Mouse (Mus musculus) small intestine, adult 2 months (tissue): ENCODE data around the gene Kncn.

Source experiments
- CTCF ChIP-seq: fragments of 200-500 bp; IDR thresholded peaks from 2 replicates; pipeline ENCODE4 v1.5.1; 2012; ENCODE audit warnings: low read depth, mild to moderate bottlenecking, control low read depth, inconsistent platforms, low read length, moderate library complexity, mixed read lengths; ENCODE audit not compliant: insufficient replicate concordance, insufficient read length; ENCODE audit errors: extremely low read depth
- POLR2A ChIP-seq: fragments of 200-500 bp; IDR thresholded peaks from 2 replicates; pipeline ENCODE4 v1.6.1; 2012; ENCODE audit warnings: low read depth, mild to moderate bottlenecking, control low read depth, inconsistent platforms, low read length, moderate library complexity

GRCm38 (mm10) chr4:115897901-115898631 lies 13.9 kb downstream of the Kncn start:
- TF ChIP-seq CTCF (no peak), POLR2A (no peak)
